Mouse (Mus musculus) heart, embryonic 14.5 days (tissue): ENCODE measurements around the gene Zfand2a. TPM values are rescaled to one million over a fixed set of nuclear protein-coding genes. Genes with fewer than 3 reads are reported as not detected.

ENCODE experiments used
- ATAC-seq: fragments of 200-750 bp; cut with Nextera tagmentation; 2 replicates; pipeline ENCODE4 v1.8.0; 2017; ENCODE audit warnings: low read depth, moderate TSS enrichment; ENCODE audit not compliant: insufficient number of reproducible peaks, insufficient read depth, low FRiP score
- H3K27ac ChIP-seq, 2 experiments: fragments of 200-500 bp in 1 of 2; fragments of 300-500 bp in 1 of 2; sonication (generic) in 1 of 2; replicated peaks in 1 of 2; 2 replicates each; pipeline ENCODE4 v1.5.1; 2012 to 2014; ENCODE audit warnings: low read depth in 2 of 2, low read length in 2 of 2, control low read depth in 1 of 2, mild to moderate bottlenecking in 1 of 2, mixed read lengths in 1 of 2; ENCODE audit not compliant: control insufficient read depth in 1 of 2, insufficient read depth in 1 of 2
- H3K27me3 ChIP-seq: fragments of 300-500 bp; sonication (generic); 2 replicates; pipeline ENCODE4 v1.6.1; 2014; ENCODE audit warnings: mild to moderate bottlenecking, low read length, control low read depth; ENCODE audit not compliant: control insufficient read depth, insufficient read depth
- H3K36me3 ChIP-seq: fragments of 300-500 bp; sonication (generic); 2 replicates; pipeline ENCODE4 v1.6.1; 2014; ENCODE audit warnings: mild to moderate bottlenecking, control low read depth, low read length, mixed read lengths; ENCODE audit not compliant: control insufficient read depth, insufficient read depth
- H3K4me1 ChIP-seq, 2 experiments: fragments of 200-500 bp in 1 of 2; fragments of 300-500 bp in 1 of 2; sonication (generic) in 1 of 2; 2 replicates each; pipeline ENCODE4 v1.6.1; 2012 to 2014; ENCODE audit warnings: low read length in 2 of 2, control low read depth in 1 of 2, mixed read lengths in 1 of 2; ENCODE audit not compliant: control insufficient read depth in 2 of 2, insufficient read depth in 2 of 2
- H3K4me2 ChIP-seq: fragments of 300-500 bp; sonication (generic); 2 replicates; pipeline ENCODE4 v1.6.1; 2014; ENCODE audit warnings: mild to moderate bottlenecking, low read length
- H3K4me3 ChIP-seq, 2 experiments: fragments of 200-500 bp in 1 of 2; fragments of 300-500 bp in 1 of 2; sonication (generic) in 1 of 2; 2 replicates each; pipeline ENCODE4 v1.5.1; 2012 to 2014; ENCODE audit warnings: low read length in 2 of 2, mild to moderate bottlenecking in 2 of 2, control low read depth in 1 of 2, low read depth in 1 of 2, moderate library complexity in 1 of 2; ENCODE audit not compliant: control insufficient read depth in 1 of 2, insufficient read depth in 1 of 2
- H3K9ac ChIP-seq: fragments of 300-500 bp; sonication (generic); 2 replicates; pipeline ENCODE4 v1.6.1; 2014; ENCODE audit warnings: mild to moderate bottlenecking, low read length
- H3K9me3 ChIP-seq: fragments of 300-500 bp; sonication (generic); 2 replicates; pipeline ENCODE4 v1.6.1; 2016; ENCODE audit warnings: low read length, control low read depth; ENCODE audit not compliant: control insufficient read depth
- WGBS: fragments of 180-500 bp; shearing (Covaris S2); extraction: QIAGEN DNeasy Blood & Tissue Kit; methylation state at CpG from one replicate; pipeline ENCODE4 v1.1.7; 2014; 5-methylcytosine and 5-hydroxymethylcytosine counted together
- polyA plus RNA-seq: library from polyadenylated mRNA; unstranded; fragments of >200 nt; fragmentation: Nextera tagmentation; extraction: Ambion mirVana; gene quantifications from 2 replicates; pipeline ENCODE4 v1.2.1, GENCODE M21; 2014

Gene Zfand2a
- polyA plus RNA-seq, 1 experiment from 2014 or later = 7.0 TPM

DNA sequence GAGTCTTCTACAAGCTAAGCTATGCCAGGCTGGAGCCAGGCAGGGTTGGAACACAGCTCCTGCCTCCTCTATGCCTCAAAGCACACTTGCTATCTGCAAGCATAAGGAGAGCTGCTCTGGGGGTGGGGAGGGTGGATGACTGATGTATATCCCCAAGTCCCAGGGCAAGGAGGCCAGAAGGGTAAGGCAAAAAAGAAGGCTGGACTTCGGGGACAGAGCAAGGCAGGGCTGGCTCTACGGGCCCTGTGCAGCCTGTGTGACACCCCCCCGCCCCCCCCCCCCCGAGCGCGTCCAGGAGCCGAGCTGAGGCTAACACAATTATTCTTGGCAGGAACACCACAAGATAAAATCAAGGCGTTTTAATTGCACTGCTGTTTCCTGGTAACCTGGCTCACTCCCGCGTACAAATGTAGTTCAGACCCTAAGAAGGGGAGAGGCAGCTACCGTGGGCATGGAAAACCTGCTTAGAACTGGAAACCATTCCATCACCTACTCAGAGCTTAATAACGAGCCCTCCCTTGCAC, 54.5 kb downstream of the Zfand2a start:
- H3K27me3 ChIP-seq = no peaks in the 10 kb centered on the region
- no peak overlapping the region for H3K4me2 ChIP-seq
- no peak overlapping the region for H3K9ac ChIP-seq
- WGBS = 30% methylated on average over 12 of the region's 12 CpGs
- H3K4me3 ChIP-seq = no peak overlapping the region
- no peaks in the 10 kb centered on the region for H3K9me3 ChIP-seq
- H3K36me3 ChIP-seq = no peaks in the 10 kb centered on the region
- H3K4me1 ChIP-seq = peaks cover 8 to 17% of the 10 kb centered on the region in 2 experiments; a peak in 3 of 4 replicates
- no peak for ATAC-seq
- H3K27ac ChIP-seq = no peak overlapping the region

DNA sequence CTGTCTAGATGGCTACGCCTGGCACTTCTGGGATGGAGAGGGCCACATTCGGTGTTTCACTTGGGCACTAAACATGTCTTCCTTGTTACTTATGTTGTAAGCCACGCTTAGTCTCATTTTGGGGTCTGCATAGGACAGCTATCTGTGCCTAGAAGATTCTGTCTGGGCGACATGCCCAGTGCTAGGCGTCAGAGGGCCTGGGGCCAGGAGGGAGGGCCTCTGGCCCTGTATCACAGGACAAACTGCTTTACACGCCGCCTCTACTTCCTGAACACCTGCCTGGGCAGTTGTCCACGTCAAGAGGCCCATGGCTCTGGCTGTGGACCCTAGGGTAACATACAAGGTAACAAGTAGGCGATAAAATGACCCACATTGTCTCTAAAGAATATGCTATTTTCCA, 56.4 kb downstream of the Zfand2a start:
- no peaks in the 10 kb centered on the region for H3K36me3 ChIP-seq
- no peak overlapping the region for H3K9ac ChIP-seq
- H3K27me3 ChIP-seq = peaks cover 15% of the 10 kb centered on the region
- H3K4me3 ChIP-seq = no peak overlapping the region
- 49% methylated on average over 9 of the region's 9 CpGs for WGBS
- peaks cover 13 to 23% of the 10 kb centered on the region in 2 experiments for H3K4me1 ChIP-seq
- no peak overlapping the region for H3K4me2 ChIP-seq
- H3K9me3 ChIP-seq = no peaks in the 10 kb centered on the region
- no peak overlapping the region for H3K27ac ChIP-seq
- no peak; the same call in 1 of the 2 replicates for ATAC-seq

DNA sequence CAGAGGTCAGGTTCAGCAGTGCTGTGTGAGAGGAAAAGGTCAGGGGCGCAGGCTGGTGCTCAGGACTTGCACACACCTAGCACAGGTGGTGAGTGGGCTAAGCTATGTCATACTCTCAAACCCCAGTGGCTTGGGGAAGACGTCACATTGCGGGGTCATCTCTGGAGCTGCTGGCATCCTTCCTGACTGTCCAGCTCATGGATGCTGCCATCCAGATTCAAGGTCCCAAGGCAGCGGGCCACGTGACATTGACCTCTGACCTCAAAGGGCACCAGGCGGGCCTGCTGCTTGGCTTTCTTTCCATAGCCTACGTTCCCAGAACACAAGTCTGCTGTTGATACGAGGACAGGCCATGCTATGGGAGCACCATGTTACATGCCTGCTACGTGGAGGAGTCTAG, 57.3 kb downstream of the Zfand2a start:
- ATAC-seq = no peak
- Histone ChIP-seq H3K27me3 (peaks cover 22% of the 10 kb centered on the region), H3K27ac (no peak overlapping the region), H3K9me3 (no peaks in the 10 kb centered on the region), H3K36me3 (no peaks in the 10 kb centered on the region), H3K4me3 (no peak overlapping the region), H3K9ac (no peak overlapping the region), H3K4me1 (peaks cover 14 to 29% of the 10 kb centered on the region in 2 experiments), H3K4me2 (no peak overlapping the region)
- 91% methylated on average over 9 of the region's 9 CpGs for WGBS

DNA sequence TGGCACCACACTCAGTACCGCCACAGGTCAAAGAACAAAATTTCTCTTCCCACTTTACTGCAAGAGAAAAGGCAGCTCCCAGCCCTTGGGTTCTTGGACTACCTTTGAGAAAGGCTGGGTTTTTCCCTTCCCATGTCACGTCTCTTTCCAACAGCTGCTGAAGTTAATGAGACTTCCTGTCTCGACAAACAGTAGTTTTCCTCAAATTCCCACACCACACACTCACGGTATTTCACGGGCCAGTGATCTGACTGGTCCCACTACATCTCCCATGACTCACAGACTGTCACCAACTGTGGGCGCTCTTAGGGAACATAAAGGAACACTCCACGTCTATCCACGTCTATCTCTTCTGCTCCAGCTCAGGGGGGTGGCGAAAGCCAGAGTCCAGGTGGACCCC, 59.2 kb downstream of the Zfand2a start:
- Histone ChIP-seq H3K9me3 (no peaks in the 10 kb centered on the region), H3K9ac (no peak overlapping the region), H3K4me1 (peaks cover 14 to 29% of the 10 kb centered on the region in 2 experiments), H3K4me2 (no peak overlapping the region), H3K27me3 (peaks cover 38% of the 10 kb centered on the region), H3K36me3 (no peaks in the 10 kb centered on the region), H3K27ac (no peak overlapping the region), H3K4me3 (no peak overlapping the region)
- no peak for ATAC-seq
- 68% methylated on average over 9 of the region's 9 CpGs for WGBS

DNA sequence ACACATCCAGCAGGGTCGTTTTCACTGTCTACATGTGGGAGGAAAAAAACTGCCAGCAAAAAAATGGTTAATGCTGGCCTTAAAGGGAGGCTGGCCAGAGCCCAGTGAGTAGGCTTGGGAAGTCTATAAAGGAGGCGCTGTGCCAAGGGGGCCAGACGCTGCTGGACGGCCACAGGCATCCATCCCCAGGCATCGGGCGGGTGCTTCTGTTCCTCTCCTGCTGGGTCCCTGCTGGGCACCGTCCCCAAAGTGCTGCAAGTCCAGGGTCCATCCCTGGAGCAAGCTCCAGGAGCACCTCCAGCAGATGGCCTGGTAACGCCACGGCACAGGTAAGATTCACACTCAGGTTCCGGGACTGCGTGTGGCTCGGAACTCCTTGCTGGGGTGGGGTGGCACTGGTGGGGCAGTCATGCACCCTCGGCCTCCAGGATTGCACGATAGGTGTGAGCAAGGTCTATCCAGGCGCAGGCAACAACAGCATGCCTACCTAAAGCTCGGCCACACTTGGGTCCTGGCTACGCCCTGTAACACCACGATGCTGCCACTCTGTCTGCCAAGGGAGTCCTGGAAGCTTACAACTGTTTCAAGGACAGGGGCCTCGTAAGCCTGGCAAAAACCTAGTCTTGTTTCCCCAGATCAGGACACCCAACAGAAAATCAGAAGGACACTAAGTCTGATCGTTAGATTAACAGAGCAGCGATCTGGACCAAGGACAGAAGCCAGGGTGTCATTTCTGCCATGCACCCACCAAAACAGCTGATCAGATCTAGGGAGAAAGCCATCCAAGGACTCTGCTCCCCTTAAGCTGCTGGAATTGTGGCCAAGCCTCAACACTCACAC, 61.1 kb downstream of the Zfand2a start, which contains the start of gene Gper1:
Gper1 (plus strand) TSS at position 126 of the 840 bp plus-strand sequence.
- ATAC-seq = peak; percentile 25; the same call in 1 of the 2 replicates
- Histone ChIP-seq H3K4me1 (peaks cover 18 to 32% of the 10 kb centered on the region in 2 experiments), H3K27me3 (peaks cover 38% of the 10 kb centered on the region), H3K9ac (peak within 1 kb of the TSS; percentile 62), H3K36me3 (no peaks in the 10 kb centered on the region), H3K9me3 (no peaks in the 10 kb centered on the region), H3K4me3 (peak within 1 kb of the TSS; percentile 22 to 26; a peak in 3 of 4 replicates), H3K4me2 (peak within 1 kb of the TSS; percentile 54), H3K27ac (no peak within 1 kb of the TSS)
- 56% methylated on average over 21 of the region's 21 CpGs for WGBS

Other genes with a start within 250 kb of the Zfand2a start
- gene Get4, start 232.2 kb downstream of the Zfand2a start, polyA plus RNA-seq = 138 and 144 TPM in 2 replicates
- 1.8 and 2.3 TPM in 2 replicates for gene Adap1, start 158.9 kb downstream of the Zfand2a start, polyA plus RNA-seq
- gene Cox19, start 133.1 kb downstream of the Zfand2a start, polyA plus RNA-seq = 89.4 and 91.8 TPM in 2 replicates
- not detected in 2 replicates for gene Cyp2w1, start 131.9 kb downstream of the Zfand2a start, polyA plus RNA-seq
- 9.3 and 9.5 TPM in 2 replicates for gene Gpr146, start 106.9 kb downstream of the Zfand2a start, polyA plus RNA-seq
- 0.32 and 0.36 TPM in 2 replicates for gene C130050O18Rik, start 79.3 kb downstream of the Zfand2a start, polyA plus RNA-seq
- gene Gper1, start 61.4 kb downstream of the Zfand2a start, polyA plus RNA-seq = 1.3 and 1.8 TPM in 2 replicates
- gene 3110082I17Rik, start 24.0 kb downstream of the Zfand2a start, polyA plus RNA-seq = 15.4 and 17.0 TPM in 2 replicates
- not detected in 2 replicates for gene Uncx, start 58.9 kb upstream of the Zfand2a start, polyA plus RNA-seq